Mouse (Mus musculus): Measurements from ENCODE around the gene Tgfb3. TPM values are rescaled to one million over a fixed set of nuclear protein-coding genes. Genes with fewer than 3 reads are reported as not detected.
A peak's percentile ranks its signal among the peaks of the same experiment; 100 is the strongest.

Tgfb3 gene
- total RNA-seq, 2 experiments from 2014 or later, result 8.2 to 11.1 TPM

- DNase-seq, result peak; percentile 95 to 96
These were observed 394 bp upstream of the Tgfb3 start for GRCm38 (mm10) chr12:86079202-86079667.

GRCm38 (mm10) chr12:86078176-86078552 is 677 bp downstream of the Tgfb3 start:
- DNase-seq, result peak in 1 of 2 experiments; percentile 33

- DNase-seq, result no peak
These were observed 1.1 kb downstream of the Tgfb3 start for GRCm38 (mm10) chr12:86077736-86078135.

- DNase-seq, result no peak
These were observed 1.5 kb downstream of the Tgfb3 start for GRCm38 (mm10) chr12:86077322-86077721.

GRCm38 (mm10) chr12:86076321-86076901 is 2.4 kb downstream of the Tgfb3 start:
- peak in 1 of 2 experiments; percentile 21 for DNase-seq

GRCm38 (mm10) chr12:86075358-86075757 is 3.5 kb downstream of the Tgfb3 start:
- no peak for DNase-seq

- no peak for DNase-seq
These were observed 4.2 kb downstream of the Tgfb3 start for GRCm38 (mm10) chr12:86074681-86075080.

- DNase-seq, result no peak
These were observed 7.4 kb downstream of the Tgfb3 start for GRCm38 (mm10) chr12:86071432-86071831.

- DNase-seq, result no peak
These were observed 14.0 kb downstream of the Tgfb3 start for GRCm38 (mm10) chr12:86064796-86065195.

GRCm38 (mm10) chr12:86059341-86059740 is 19.5 kb downstream of the Tgfb3 start:
- no peak for DNase-seq

GRCm38 (mm10) chr12:86057516-86057915 is 21.3 kb downstream of the Tgfb3 start:
- no peak for DNase-seq

- no peak for DNase-seq
These were observed 21.9 kb downstream of the Tgfb3 start for GRCm38 (mm10) chr12:86056976-86057375.

- DNase-seq, result no peak
These were observed 23.5 kb downstream of the Tgfb3 start for GRCm38 (mm10) chr12:86055306-86055705.

GRCm38 (mm10) chr12:86051477-86051876 is 27.4 kb downstream of the Tgfb3 start:
- no peak for DNase-seq

- no peak for DNase-seq
These were observed 29.0 kb downstream of the Tgfb3 start for GRCm38 (mm10) chr12:86049813-86050212.

- DNase-seq, result no peak
These were observed 31.5 kb downstream of the Tgfb3 start for GRCm38 (mm10) chr12:86047376-86047775.

- no peak for DNase-seq
These were observed 32.1 kb downstream of the Tgfb3 start for GRCm38 (mm10) chr12:86046776-86047175.

- DNase-seq, result no peak
These were observed 32.7 kb downstream of the Tgfb3 start for GRCm38 (mm10) chr12:86046141-86046540.

- DNase-seq, result no peak
These were observed 39.1 kb downstream of the Tgfb3 start for GRCm38 (mm10) chr12:86039751-86040150.

- no peak for DNase-seq
These were observed 39.8 kb downstream of the Tgfb3 start for GRCm38 (mm10) chr12:86039078-86039477.

GRCm38 (mm10) chr12:86037235-86037921 is 41.5 kb downstream of the Tgfb3 start:
- peak; percentile 8 to 16 for DNase-seq

- DNase-seq, result no peak
These were observed 42.3 kb downstream of the Tgfb3 start for GRCm38 (mm10) chr12:86036368-86037166.

GRCm38 (mm10) chr12:86035586-86035985 is 43.3 kb downstream of the Tgfb3 start:
- no peak for DNase-seq

Data from adrenal gland, postnatal 36 days (tissue).